Mouse (Mus musculus) stomach, embryonic 14.5 days (tissue): ENCODE measurements at regions not wholly inside any gene's neighbourhood (a gene's known extent, or its start where the extent isn't known, plus 50 kb on each side); places are given as distances from the start of the nearest gene placed in this dataset.

ENCODE experiments used
- ATAC-seq: fragments of 200-750 bp; cut with Nextera tagmentation; 2 replicates; pipeline ENCODE4 v1.8.0; 2017; ENCODE audit warnings: low read depth, moderate TSS enrichment; ENCODE audit not compliant: insufficient number of reproducible peaks, insufficient read depth, low FRiP score
- H3K27ac ChIP-seq: fragments of 300-500 bp; sonication (generic); 2 replicates; pipeline ENCODE4 v1.5.1; 2014; ENCODE audit warnings: mild to moderate bottlenecking, low read length, moderate library complexity, mixed read lengths
- H3K27me3 ChIP-seq: fragments of 300-500 bp; sonication (generic); 2 replicates; pipeline ENCODE4 v1.6.1; 2014; ENCODE audit warnings: low read length, control low read depth, mixed read lengths; ENCODE audit not compliant: control insufficient read depth, insufficient read depth
- H3K36me3 ChIP-seq: fragments of 300-500 bp; sonication (generic); 2 replicates; pipeline ENCODE4 v1.6.1; 2014; ENCODE audit warnings: mild to moderate bottlenecking, control low read depth, low read length, moderate library complexity, mixed read lengths; ENCODE audit not compliant: control insufficient read depth, insufficient read depth
- H3K4me1 ChIP-seq: fragments of 300-500 bp; sonication (generic); 2 replicates; pipeline ENCODE4 v1.6.1; 2014; ENCODE audit warnings: low read length, control low read depth, mixed read lengths; ENCODE audit not compliant: control insufficient read depth, insufficient read depth
- H3K4me2 ChIP-seq: fragments of 300-500 bp; sonication (generic); replicated peaks from 2 replicates; pipeline ENCODE4 v1.6.1; 2014; ENCODE audit warnings: low read depth, low read length, control low read depth
- H3K4me3 ChIP-seq: fragments of 300-500 bp; sonication (generic); 2 replicates; pipeline ENCODE4 v1.5.1; 2014; ENCODE audit warnings: low read depth, low read length, control low read depth
- H3K9ac ChIP-seq: fragments of 300-500 bp; sonication (generic); replicated peaks from 2 replicates; pipeline ENCODE4 v1.6.1; 2014; ENCODE audit warnings: low read depth, mild to moderate bottlenecking, control low read depth, low read length, moderate library complexity, mixed read lengths
- H3K9me3 ChIP-seq: fragments of 300-500 bp; sonication (generic); 2 replicates; pipeline ENCODE4 v1.6.1; 2016; ENCODE audit warnings: low read depth, low read length, control low read depth; ENCODE audit not compliant: control insufficient read depth
- WGBS: fragments of 180-500 bp; shearing (Covaris S2); extraction: QIAGEN DNeasy Blood & Tissue Kit; methylation state at CpG from one replicate; pipeline ENCODE4 v1.1.7; 2014; 5-methylcytosine and 5-hydroxymethylcytosine counted together

- no peaks in the 10 kb centered on the region for H3K36me3 ChIP-seq
- H3K4me2 ChIP-seq = no peak overlapping the region
- H3K27ac ChIP-seq = no peak overlapping the region
- H3K4me1 ChIP-seq = no peaks in the 10 kb centered on the region
- ATAC-seq = no peak
- H3K27me3 ChIP-seq = no peaks in the 10 kb centered on the region
- no peak overlapping the region for H3K4me3 ChIP-seq
- 87% methylated on average over 2 of the region's 2 CpGs for WGBS
- H3K9me3 ChIP-seq = no peaks in the 10 kb centered on the region
- H3K9ac ChIP-seq = no peak overlapping the region
Measured at GRCm38 (mm10) chr13:102148039-102148438, 380.0 kb upstream of the Pik3r1 start.

GRCm38 (mm10) chr13:102153785-102154608 lies 386.0 kb upstream of the Pik3r1 start:
- no peaks in the 10 kb centered on the region for H3K4me1 ChIP-seq
- H3K9me3 ChIP-seq = no peaks in the 10 kb centered on the region
- H3K27me3 ChIP-seq = no peaks in the 10 kb centered on the region
- 37% methylated on average over 5 of the region's 5 CpGs for WGBS
- H3K4me3 ChIP-seq = no peak overlapping the region
- no peak for ATAC-seq
- no peak overlapping the region for H3K4me2 ChIP-seq
- H3K9ac ChIP-seq = no peak overlapping the region
- no peak overlapping the region for H3K27ac ChIP-seq
- H3K36me3 ChIP-seq = no peaks in the 10 kb centered on the region

DNA sequence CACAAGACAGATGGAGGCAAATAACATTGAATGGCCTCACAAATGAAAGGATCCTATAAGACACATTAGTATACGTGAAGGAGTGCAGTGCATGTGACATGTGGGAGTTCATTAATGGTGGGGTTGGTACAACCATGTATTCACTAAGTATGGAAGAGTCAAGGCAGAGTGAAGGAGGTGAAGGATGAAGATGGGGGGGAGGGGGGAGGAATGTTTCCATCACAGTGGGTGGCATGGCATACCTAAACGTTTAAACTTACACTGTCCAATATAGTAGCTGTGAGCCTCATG lies 386.5 kb upstream of the Pik3r1 start:
- Histone ChIP-seq H3K9me3 (no peaks in the 10 kb centered on the region), H3K27ac (no peak overlapping the region), H3K4me2 (no peak overlapping the region), H3K4me3 (no peak overlapping the region), H3K4me1 (no peaks in the 10 kb centered on the region), H3K27me3 (no peaks in the 10 kb centered on the region), H3K36me3 (no peaks in the 10 kb centered on the region), H3K9ac (no peak overlapping the region)
- WGBS = 41% methylated on average over 2 of the region's 2 CpGs
- no peak for ATAC-seq

DNA sequence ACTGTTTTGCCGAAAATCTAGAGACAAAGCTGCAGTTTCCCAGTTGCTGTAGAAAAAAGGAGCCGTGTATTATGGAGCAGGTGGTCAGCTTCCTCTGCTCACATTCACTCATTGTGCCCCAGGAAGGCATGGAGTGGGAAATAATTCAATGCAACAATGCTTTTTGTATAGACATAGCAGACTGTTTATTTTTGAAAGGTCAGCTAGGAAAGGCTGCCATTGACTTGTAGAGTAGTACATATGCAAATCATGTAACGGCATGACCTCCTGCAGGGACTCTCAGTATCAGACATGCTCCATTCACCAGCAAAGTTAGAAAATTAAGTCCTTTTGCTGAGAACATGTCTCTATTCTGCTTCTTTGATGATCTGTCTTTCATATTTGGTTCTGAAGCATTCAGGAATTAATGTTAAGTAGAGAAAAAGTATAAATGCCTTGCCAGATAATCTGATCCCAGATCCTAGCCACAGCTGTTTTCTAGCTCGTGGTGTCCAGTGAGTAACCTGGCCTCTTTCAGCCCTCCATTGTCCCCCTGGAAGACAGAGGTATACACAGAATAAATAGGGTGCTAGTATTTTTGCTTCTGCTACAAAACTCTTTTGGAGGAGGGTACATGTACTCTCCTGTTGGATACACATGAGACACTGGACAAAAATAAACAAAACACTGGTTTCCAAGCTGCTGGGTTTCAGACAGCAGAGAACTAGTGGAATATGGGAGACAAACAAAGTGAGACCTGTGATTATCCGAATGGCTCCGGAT lies 389.5 kb upstream of the Pik3r1 start:
- Histone ChIP-seq H3K4me2 (no peak overlapping the region), H3K27me3 (no peaks in the 10 kb centered on the region), H3K36me3 (no peaks in the 10 kb centered on the region), H3K27ac (no peak overlapping the region), H3K9me3 (no peaks in the 10 kb centered on the region), H3K9ac (no peak overlapping the region), H3K4me3 (no peak overlapping the region), H3K4me1 (no peaks in the 10 kb centered on the region)
- ATAC-seq = no peak
- 74% methylated on average over 6 of the region's 6 CpGs for WGBS

DNA sequence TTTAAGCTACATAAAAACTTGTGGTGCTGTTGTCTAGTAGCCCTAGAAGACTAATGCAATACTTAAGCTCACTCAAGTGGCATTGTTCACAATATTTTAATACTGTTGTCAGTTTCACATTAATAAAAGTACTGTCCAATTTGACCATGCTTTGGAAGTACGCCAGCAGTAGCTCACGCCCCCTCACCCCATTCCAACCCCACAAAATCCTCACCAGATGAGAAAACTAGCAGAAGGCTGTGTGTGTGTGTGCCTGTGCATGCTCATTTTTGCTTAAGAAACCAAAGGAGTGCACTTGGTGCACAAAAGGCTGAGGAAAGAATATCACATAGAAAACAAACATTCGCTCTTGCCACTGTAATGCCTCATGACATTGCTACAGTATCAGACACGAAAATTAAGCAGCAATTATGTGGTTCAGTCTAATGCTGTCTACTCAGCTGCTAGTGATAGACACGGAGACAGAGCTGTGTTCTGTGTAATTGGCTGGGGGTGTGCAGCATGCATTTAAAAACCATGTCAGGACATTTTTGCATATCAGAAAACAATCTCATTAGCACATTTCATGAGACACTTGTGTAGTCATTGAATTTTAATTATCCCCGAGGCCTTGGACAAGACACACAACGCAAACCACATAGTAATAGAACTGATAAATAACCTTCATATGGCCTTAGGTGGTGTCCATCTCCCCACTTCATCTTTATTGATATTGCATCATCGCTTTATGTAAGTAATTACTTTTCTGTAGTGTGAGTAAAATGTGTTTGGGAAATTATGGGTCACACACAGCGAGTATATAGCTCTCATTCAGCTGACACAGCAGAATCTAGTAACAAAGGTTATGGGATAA lies 405.6 kb upstream of the Pik3r1 start:
- no peaks in the 10 kb centered on the region for H3K4me1 ChIP-seq
- H3K36me3 ChIP-seq = no peaks in the 10 kb centered on the region
- no peak overlapping the region for H3K27ac ChIP-seq
- no peak overlapping the region for H3K9ac ChIP-seq
- H3K27me3 ChIP-seq = no peaks in the 10 kb centered on the region
- H3K9me3 ChIP-seq = no peaks in the 10 kb centered on the region
- H3K4me3 ChIP-seq = no peak overlapping the region
- no peak; the same call in 1 of the 2 replicates for ATAC-seq
- 70% methylated on average over 9 of the region's 9 CpGs for WGBS
- H3K4me2 ChIP-seq = no peak overlapping the region

DNA sequence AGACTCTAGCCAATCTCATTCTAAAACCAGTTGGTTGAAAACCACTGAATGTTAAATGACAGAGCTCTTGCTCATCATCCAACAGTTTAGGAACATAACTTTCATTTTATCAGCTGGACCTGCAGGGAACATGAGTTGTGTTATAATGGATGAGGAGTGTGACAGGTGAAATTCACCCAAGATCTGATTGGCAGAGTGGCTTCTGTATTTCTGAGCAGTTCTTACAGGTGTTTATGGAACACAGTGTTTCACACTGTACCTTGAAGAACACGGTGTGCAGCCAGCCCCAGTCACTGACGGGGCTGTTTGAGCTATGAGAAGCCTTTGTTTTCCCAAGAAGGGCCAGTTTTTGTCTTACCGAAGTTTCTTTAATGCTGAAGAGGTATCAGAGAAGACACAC lies 406.4 kb upstream of the Pik3r1 start:
- H3K4me3 ChIP-seq = no peak overlapping the region
- no peaks in the 10 kb centered on the region for H3K27me3 ChIP-seq
- no peak for ATAC-seq
- H3K4me1 ChIP-seq = no peaks in the 10 kb centered on the region
- 73% methylated on average over 3 of the region's 3 CpGs for WGBS
- no peak overlapping the region for H3K9ac ChIP-seq
- no peaks in the 10 kb centered on the region for H3K9me3 ChIP-seq
- H3K36me3 ChIP-seq = no peaks in the 10 kb centered on the region
- no peak overlapping the region for H3K27ac ChIP-seq
- no peak overlapping the region for H3K4me2 ChIP-seq

- Histone ChIP-seq H3K4me3 (no peak overlapping the region), H3K9ac (no peak overlapping the region), H3K27me3 (no peaks in the 10 kb centered on the region), H3K4me1 (no peaks in the 10 kb centered on the region), H3K9me3 (no peaks in the 10 kb centered on the region), H3K36me3 (no peaks in the 10 kb centered on the region), H3K4me2 (no peak overlapping the region), H3K27ac (no peak overlapping the region)
- WGBS = 74% methylated on average over 2 of the region's 2 CpGs
- ATAC-seq = no peak
Measured at GRCm38 (mm10) chr13:102174896-102175295, 406.9 kb upstream of the Pik3r1 start.

DNA sequence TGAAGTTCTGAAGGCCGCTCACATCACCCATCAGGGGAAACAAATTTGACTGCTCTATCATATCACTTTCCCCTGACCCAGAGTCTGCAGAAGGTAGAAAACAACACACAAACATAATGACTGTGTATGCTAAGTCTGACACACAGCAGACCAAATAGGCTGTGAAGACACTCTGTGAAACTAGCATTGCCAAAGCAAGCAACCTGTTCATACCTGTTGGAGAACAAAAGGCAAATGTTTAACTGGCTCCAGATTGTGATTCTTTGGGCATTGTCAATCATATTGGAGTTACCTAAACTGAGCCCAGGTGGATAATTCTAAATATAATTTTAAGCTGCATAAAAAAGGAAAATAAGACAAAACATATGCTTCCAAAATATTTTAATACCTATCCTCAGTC lies 407.4 kb upstream of the Pik3r1 start:
- WGBS = 89% methylated on average over 1 of the region's 1 CpGs
- no peaks in the 10 kb centered on the region for H3K9me3 ChIP-seq
- H3K27me3 ChIP-seq = no peaks in the 10 kb centered on the region
- H3K4me3 ChIP-seq = no peak overlapping the region
- no peak for ATAC-seq
- no peaks in the 10 kb centered on the region for H3K4me1 ChIP-seq
- no peak overlapping the region for H3K4me2 ChIP-seq
- H3K9ac ChIP-seq = no peak overlapping the region
- no peaks in the 10 kb centered on the region for H3K36me3 ChIP-seq
- H3K27ac ChIP-seq = no peak overlapping the region
